Mouse (Mus musculus) lung, postnatal 0 days (tissue): Measurements from ENCODE around the gene Tac4.

Source experiments
- CTCF ChIP-seq: IDR thresholded peaks from 2 replicates; pipeline ENCODE4 v1.5.1; 2016; ENCODE audit warnings: antibody characterized with exemption, mild to moderate bottlenecking
- EP300 ChIP-seq: IDR thresholded peaks from 2 replicates; pipeline ENCODE4 v1.6.1; 2016; ENCODE audit warnings: antibody characterized with exemption, mild to moderate bottlenecking, control low read depth

- TF ChIP-seq CTCF (no peak), EP300 (no peak)
These were observed 33.9 kb upstream of the Tac4 start for GRCm38 (mm10) chr11:95227467-95227866.
